Comparison of ENCODE assay signal across 12 mouse cellular contexts in the genomic region with DNA sequence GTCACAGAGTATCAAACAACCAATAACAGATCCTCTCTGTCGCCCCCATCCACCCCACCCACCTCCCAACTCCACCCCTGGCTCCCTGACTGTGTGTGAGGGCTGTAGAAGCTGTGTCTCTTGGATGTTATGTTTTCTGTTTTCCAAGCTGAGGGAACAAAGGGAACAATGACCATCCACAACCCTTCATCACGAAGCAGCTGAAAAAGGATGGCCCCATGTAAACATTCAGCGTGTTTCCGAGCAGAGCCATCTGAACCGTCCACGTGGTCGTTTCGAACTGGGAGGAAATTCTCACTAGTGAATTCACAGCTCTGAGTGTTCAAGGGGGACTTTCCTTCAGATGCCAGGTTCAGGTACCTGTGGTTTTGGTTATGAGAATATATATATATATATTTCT.
A peak's percentile ranks its signal among the peaks of the same experiment; 100 is the strongest.
DNase-seq lines count a peak whose midpoint lies in the region; ATAC-seq and TF ChIP-seq lines count a peak whose summit lies in the region.
"Had no signal": no experiment of that assay in that cellular context is flagged by ENCODE, and none has a peak within 500 bp of the region (broad histone marks: within the 10 kb centered on the region; RNA-seq: fewer than 3 reads in every experiment).

No protein-coding gene starts in this region.

- no peaks in the 10 kb centered on the region for H3K9me3 ChIP-seq in liver, postnatal 0 days (ENCODE audit: low read length)
- no peaks in the 10 kb centered on the region for H3K9me3 ChIP-seq in liver, embryonic 12.5 days (replicated peaks)
- no peaks in the 10 kb centered on the region for H3K9me3 ChIP-seq in intestine, embryonic 15.5 days
- H3K9me3 ChIP-seq: embryonic facial prominence, embryonic 12.5 days; limb, embryonic 12.5 days; stomach, embryonic 15.5 days had no signal

- H3K27ac ChIP-seq in liver, postnatal 0 days (ENCODE audit: low read depth), result 0 out of 2 replicates have a peak overlapping the region, but pooled peaks have one; percentile 48
- no peak overlapping the region for H3K27ac ChIP-seq in liver, embryonic 12.5 days
- H3K27ac ChIP-seq in intestine, embryonic 15.5 days, result 0 out of 2 replicates have a peak overlapping the region, but pooled peaks have one; percentile 48
- H3K27ac ChIP-seq: embryonic facial prominence, embryonic 12.5 days; limb, embryonic 12.5 days; stomach, embryonic 15.5 days had no signal

- no peak for DNase-seq in liver, postnatal 0 days
- peak; percentile 14 for DNase-seq in embryo, embryonic 9.5 days (ENCODE audit: extremely low spot score)
- DNase-seq in neural tube, embryonic 10.5 days (ENCODE audit: extremely low spot score, low spot score), result peak; percentile 43
- DNase-seq in T-cell, adult 2 months (ENCODE audit: low spot score), result no peak
- DNase-seq in gastrocnemius, postnatal 25 days, result no peak
- DNase-seq: forebrain, postnatal 0 days; heart, postnatal 4 days had no signal

- H3K4me3 ChIP-seq in liver, postnatal 0 days (ENCODE audit: low read depth, low read length), result no peak overlapping the region
- no peak overlapping the region for H3K4me3 ChIP-seq in liver, embryonic 12.5 days
- no peak overlapping the region for H3K4me3 ChIP-seq in intestine, embryonic 15.5 days (replicated peaks)
- H3K4me3 ChIP-seq: embryonic facial prominence, embryonic 12.5 days; limb, embryonic 12.5 days; stomach, embryonic 15.5 days had no signal

- TF ChIP-seq EP300 in liver, postnatal 0 days (IDR thresholded peaks at IDR 0.05; ENCODE audit: low read depth), result no peak

- no peak overlapping the region for H3K9ac ChIP-seq in liver, postnatal 0 days (replicated peaks)
- no peak overlapping the region for H3K9ac ChIP-seq in liver, embryonic 12.5 days
- H3K9ac ChIP-seq in intestine, embryonic 15.5 days, result no peak overlapping the region
- H3K9ac ChIP-seq: embryonic facial prominence, embryonic 12.5 days; forebrain, postnatal 0 days; limb, embryonic 12.5 days; stomach, embryonic 15.5 days had no signal

- no peak overlapping the region for H3K4me2 ChIP-seq in liver, postnatal 0 days (ENCODE audit: low read depth, low read length)
- H3K4me2 ChIP-seq in liver, embryonic 12.5 days, result no peak overlapping the region
- no peak overlapping the region for H3K4me2 ChIP-seq in intestine, embryonic 15.5 days (replicated peaks)
- H3K4me2 ChIP-seq: embryonic facial prominence, embryonic 12.5 days; limb, embryonic 12.5 days; stomach, embryonic 15.5 days had no signal

- H3K36me3 ChIP-seq in liver, postnatal 0 days (replicated peaks; ENCODE audit: insufficient read depth, low read length), result no peaks in the 10 kb centered on the region
- no peaks in the 10 kb centered on the region for H3K36me3 ChIP-seq in liver, embryonic 12.5 days
- no peaks in the 10 kb centered on the region for H3K36me3 ChIP-seq in intestine, embryonic 15.5 days
- H3K36me3 ChIP-seq: embryonic facial prominence, embryonic 12.5 days; limb, embryonic 12.5 days; stomach, embryonic 15.5 days had no signal

- 48% methylated on average over 8 of the region's 8 CpGs for WGBS in liver, postnatal 0 days (ENCODE audit: insufficient replicate concordance)
- WGBS in liver, embryonic 12.5 days (ENCODE audit: insufficient replicate concordance), result 68% methylated on average over 8 of the region's 8 CpGs
- WGBS in intestine, embryonic 15.5 days, result 22% methylated on average over 8 of the region's 8 CpGs

- TF ChIP-seq CTCF in liver, postnatal 0 days (IDR thresholded peaks at IDR 0.05; ENCODE audit: low read depth), result no peak

- no peak for ATAC-seq in liver, postnatal 0 days
- no peak for ATAC-seq in liver, embryonic 12.5 days
- ATAC-seq in intestine, embryonic 15.5 days, result peak; percentile 26; the same call in 1 of the 2 replicates
- ATAC-seq: forebrain, postnatal 0 days had no signal

- H3K27me3 ChIP-seq in liver, postnatal 0 days (ENCODE audit: insufficient read depth, low read length), result no peaks in the 10 kb centered on the region
- peaks cover 31% of the 10 kb centered on the region for H3K27me3 ChIP-seq in liver, embryonic 12.5 days (replicated peaks)
- no peaks in the 10 kb centered on the region for H3K27me3 ChIP-seq in intestine, embryonic 15.5 days (replicated peaks)
- H3K27me3 ChIP-seq: embryonic facial prominence, embryonic 12.5 days; limb, embryonic 12.5 days; stomach, embryonic 15.5 days had no signal

- peaks cover 11% of the 10 kb centered on the region; the same call in 1 of the 2 replicates for H3K4me1 ChIP-seq in liver, postnatal 0 days (ENCODE audit: insufficient read depth)
- 0 out of 2 replicates have a peak, but pooled peaks cover 9% of the 10 kb centered on the region for H3K4me1 ChIP-seq in liver, embryonic 12.5 days
- H3K4me1 ChIP-seq in intestine, embryonic 15.5 days (replicated peaks), result peaks cover 19% of the 10 kb centered on the region

Comparison
In these comparisons a context has a peak if more than half of its experiments do, and no peak if none do; other contexts are left out.
1. DNase-seq: peak in embryo, embryonic 9.5 days (single experiment) and neural tube, embryonic 10.5 days (single experiment); none in liver, postnatal 0 days (single experiment), T-cell, adult 2 months (single experiment) and gastrocnemius, postnatal 25 days (single experiment).